Comparison of ENCODE assay signal across 7 mouse cellular contexts in genomic region chr1:52113666-52114069, GRCm38 (mm10). TPM values are rescaled to one million over a fixed set of nuclear protein-coding genes. Genes with fewer than 3 reads are reported as not detected.
DNase-seq lines count a peak whose midpoint lies in the region; ATAC-seq lines count a peak whose summit lies in the region.

No protein-coding gene starts in this region.

- peak overlapping the region; percentile 33 for H3K4me3 ChIP-seq in embryonic facial prominence, embryonic 11.5 days (ENCODE audit: low read depth, low read length)
- peak overlapping the region; percentile 15 for H3K4me3 ChIP-seq in limb, embryonic 11.5 days (ENCODE audit: low read depth, low read length)
- peak overlapping the region; percentile 29 for H3K4me3 ChIP-seq in midbrain, embryonic 14.5 days (replicated peaks; ENCODE audit: low read depth, low read length)

- DNase-seq in adrenal gland, postnatal 14 days: peak; percentile 100
- peak; percentile 98 for DNase-seq in embryonic facial prominence, embryonic 11.5 days (ENCODE audit: low spot score)
- DNase-seq in heart, adult 11 months: peak; percentile 100
- peak; percentile 98 for DNase-seq in kidney, adult 18-20 months
- DNase-seq in limb, embryonic 11.5 days (ENCODE audit: low spot score): peak; percentile 99
- DNase-seq in midbrain, embryonic 14.5 days: peak; percentile 99
- peak; percentile 98 for DNase-seq in spleen, adult 18-20 months

- H3K27me3 ChIP-seq in embryonic facial prominence, embryonic 11.5 days (ENCODE audit: control insufficient read depth, insufficient read depth, low read length): no peaks in the 10 kb centered on the region
- no peaks in the 10 kb centered on the region for H3K27me3 ChIP-seq in limb, embryonic 11.5 days (ENCODE audit: control insufficient read depth, insufficient read depth, low read length)
- no peaks in the 10 kb centered on the region for H3K27me3 ChIP-seq in midbrain, embryonic 14.5 days (ENCODE audit: control insufficient read depth, insufficient read depth, low read length)

- WGBS in embryonic facial prominence, embryonic 11.5 days: under 1% methylated on average over 31 of the region's 32 CpGs
- WGBS in limb, embryonic 11.5 days: under 1% methylated on average over 31 of the region's 32 CpGs
- 1% methylated on average over 32 of the region's 32 CpGs for WGBS in midbrain, embryonic 14.5 days

- no peaks in the 10 kb centered on the region for H3K36me3 ChIP-seq in embryonic facial prominence, embryonic 11.5 days (replicated peaks; ENCODE audit: control insufficient read depth, insufficient read depth, low read depth, low read length)
- H3K36me3 ChIP-seq in limb, embryonic 11.5 days (ENCODE audit: control insufficient read depth, insufficient read depth, low read length): no peaks in the 10 kb centered on the region
- no peaks in the 10 kb centered on the region for H3K36me3 ChIP-seq in midbrain, embryonic 14.5 days (ENCODE audit: control insufficient read depth, insufficient read depth, low read length)

- H3K4me1 ChIP-seq in embryonic facial prominence, embryonic 11.5 days (ENCODE audit: control insufficient read depth, insufficient read depth, low read length): no peaks in the 10 kb centered on the region
- H3K4me1 ChIP-seq in limb, embryonic 11.5 days (ENCODE audit: control insufficient read depth, insufficient read depth, low read length): no peaks in the 10 kb centered on the region; the same call in 1 of the 2 replicates
- peaks cover 5% of the 10 kb centered on the region for H3K4me1 ChIP-seq in midbrain, embryonic 14.5 days (ENCODE audit: control insufficient read depth, insufficient read depth, low read length)

- no peaks in the 10 kb centered on the region for H3K9me3 ChIP-seq in embryonic facial prominence, embryonic 11.5 days (replicated peaks; ENCODE audit: control insufficient read depth, low read length)
- H3K9me3 ChIP-seq in limb, embryonic 11.5 days (ENCODE audit: control insufficient read depth, low read length): no peaks in the 10 kb centered on the region
- no peaks in the 10 kb centered on the region for H3K9me3 ChIP-seq in midbrain, embryonic 14.5 days (ENCODE audit: control insufficient read depth, low read length)

- H3K27ac ChIP-seq in embryonic facial prominence, embryonic 11.5 days (replicated peaks; ENCODE audit: low read depth, low read length): no peak overlapping the region
- no peak overlapping the region for H3K27ac ChIP-seq in limb, embryonic 11.5 days (replicated peaks; ENCODE audit: low read depth, low read length)
- peak overlapping the region; percentile 89 for H3K27ac ChIP-seq in midbrain, embryonic 14.5 days (replicated peaks; ENCODE audit: low read depth, low read length)

- H3K4me2 ChIP-seq in embryonic facial prominence, embryonic 11.5 days (ENCODE audit: low read depth, low read length): peak overlapping the region; percentile 56
- peak overlapping the region; percentile 43 for H3K4me2 ChIP-seq in limb, embryonic 11.5 days (ENCODE audit: low read depth, severe bottlenecking)
- H3K4me2 ChIP-seq in midbrain, embryonic 14.5 days (ENCODE audit: low read length): peak overlapping the region; percentile 62

- peak; percentile 90 for ATAC-seq in embryonic facial prominence, embryonic 11.5 days (replicated peaks; ENCODE audit: insufficient number of reproducible peaks, low FRiP score, low TSS enrichment, low read depth)
- ATAC-seq in limb, embryonic 11.5 days (ENCODE audit: insufficient number of reproducible peaks, low FRiP score, low TSS enrichment, low read depth): peak; percentile 96
- peak; percentile 97 for ATAC-seq in midbrain, embryonic 14.5 days (ENCODE audit: low FRiP score, low TSS enrichment)

- peak overlapping the region; percentile 62 for H3K9ac ChIP-seq in embryonic facial prominence, embryonic 11.5 days (replicated peaks; ENCODE audit: low read length)
- peak overlapping the region; percentile 41; the same call in 1 of the 2 replicates for H3K9ac ChIP-seq in limb, embryonic 11.5 days (ENCODE audit: low read length)
- peak overlapping the region; percentile 55; the same call in 1 of the 2 replicates for H3K9ac ChIP-seq in midbrain, embryonic 14.5 days (replicated peaks; ENCODE audit: low read length)

RNA-seq across cellular contexts. Expression of gene Stat1, which starts 5.6 kb away (rescaled TPM):
- 56.4 and 56.9 TPM in 2 replicates for total RNA-seq in adrenal gland, postnatal 14 days (2021)
- 13.1 and 15.0 TPM in 2 replicates for polyA plus RNA-seq in embryonic facial prominence, embryonic 11.5 days (2014; fragmentation: Nextera tagmentation; extraction: Ambion mirVana)
- 14.9 and 16.1 TPM in 2 replicates for polyA plus RNA-seq in limb, embryonic 11.5 days (2014; fragmentation: Nextera tagmentation; extraction: Ambion mirVana)
- polyA plus RNA-seq in midbrain, embryonic 14.5 days (2014; fragmentation: Nextera tagmentation; extraction: Ambion mirVana): 9.0 and 22.2 TPM in 2 replicates
